Mouse (Mus musculus): ENCODE data around the gene Mycbp2.

The Mycbp2 gene

DNA sequence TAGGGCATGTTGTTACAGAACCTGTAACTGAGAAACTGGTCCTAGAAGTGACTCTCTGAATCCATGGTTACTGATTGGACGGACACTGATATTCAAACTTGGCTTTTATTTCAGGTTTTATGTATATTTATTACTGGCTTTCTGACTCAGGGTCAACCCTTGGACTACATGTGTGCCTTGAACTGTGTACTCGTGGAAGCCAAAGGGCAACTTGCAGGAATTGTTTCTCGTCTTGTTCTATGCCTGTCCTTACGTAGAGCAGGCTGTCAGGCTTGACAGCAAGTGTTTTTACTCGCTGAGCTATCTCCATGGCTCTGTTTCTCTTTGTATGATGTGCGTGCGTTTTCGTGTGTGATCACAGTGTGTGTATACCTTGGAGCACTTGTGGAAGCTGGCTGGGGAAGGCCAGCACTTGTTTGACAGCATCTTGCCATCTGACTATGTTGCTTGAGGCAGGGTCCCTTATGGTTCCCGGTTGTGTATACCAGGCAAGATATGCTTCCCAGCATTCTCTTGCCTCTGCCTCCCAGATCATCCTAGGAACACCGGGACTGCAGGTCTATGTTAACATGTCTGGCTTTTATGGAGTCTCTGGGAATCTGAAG lies 243.8 kb downstream of the Mycbp2 start:
- in situ Hi-C loops (cut with MboI, MseI): no loop called here

DNA sequence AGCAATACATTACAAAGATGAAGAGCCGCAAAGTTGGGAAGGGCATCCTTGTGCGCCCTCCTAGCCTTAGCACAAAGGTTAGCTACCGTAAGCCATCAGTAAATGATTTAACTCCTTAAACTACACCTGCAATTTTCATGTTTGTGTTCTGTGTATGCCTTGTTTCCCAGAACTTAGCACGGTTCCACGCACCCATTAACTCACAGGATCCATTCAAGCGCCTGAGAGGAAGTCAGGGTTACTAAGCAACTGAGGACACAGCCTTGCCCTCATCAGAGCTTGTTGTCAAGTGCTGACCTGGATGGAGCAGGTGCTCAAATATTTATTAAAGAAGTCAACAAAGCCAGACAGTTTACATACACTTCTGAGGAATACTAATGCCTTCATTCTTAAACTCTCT lies 244.4 kb downstream of the Mycbp2 start:
- in situ Hi-C loops (cut with MboI, MseI): no loop called here

DNA sequence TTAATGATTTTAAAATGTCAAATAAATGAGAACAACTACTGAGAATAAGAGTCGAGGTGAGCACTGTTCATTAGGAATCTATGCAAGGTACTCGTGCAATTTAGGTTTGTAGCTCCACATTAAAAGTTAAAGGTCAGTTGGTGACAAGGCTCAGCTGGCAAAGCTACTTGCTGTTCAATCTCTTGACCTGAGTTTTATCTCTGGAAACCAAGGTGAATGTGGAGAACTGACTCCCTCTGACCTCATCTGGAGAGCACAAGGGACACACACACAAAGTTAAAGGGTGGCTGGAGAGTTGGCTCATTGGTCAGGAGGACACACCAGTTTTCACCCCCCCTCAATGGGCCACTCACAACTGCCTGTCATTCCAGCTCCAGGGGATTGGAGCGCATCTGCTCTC lies 245.4 kb downstream of the Mycbp2 start:
- in situ Hi-C loops (cut with MboI, MseI): no loop called here

DNA sequence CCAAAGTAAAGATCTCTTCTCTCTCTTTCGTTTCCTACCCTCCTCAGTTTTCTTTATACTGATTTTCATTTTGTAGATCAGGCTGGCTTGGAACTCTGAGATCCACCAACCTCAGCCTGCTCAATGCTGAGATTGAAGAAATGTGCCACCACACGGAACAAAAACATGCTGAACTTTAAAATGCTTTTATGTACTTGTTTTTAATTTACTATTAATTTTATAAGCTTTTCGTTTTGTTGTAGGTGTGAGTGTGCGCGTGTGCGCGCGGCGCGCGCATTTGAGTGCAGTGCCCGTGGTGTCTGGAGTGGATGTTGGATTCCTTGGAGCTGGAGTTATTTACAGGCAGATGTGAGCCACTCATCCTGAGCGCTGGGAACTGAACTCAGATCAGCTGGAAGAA lies 246.3 kb downstream of the Mycbp2 start:
- in situ Hi-C loops (cut with MboI, MseI): no loop called here

DNA sequence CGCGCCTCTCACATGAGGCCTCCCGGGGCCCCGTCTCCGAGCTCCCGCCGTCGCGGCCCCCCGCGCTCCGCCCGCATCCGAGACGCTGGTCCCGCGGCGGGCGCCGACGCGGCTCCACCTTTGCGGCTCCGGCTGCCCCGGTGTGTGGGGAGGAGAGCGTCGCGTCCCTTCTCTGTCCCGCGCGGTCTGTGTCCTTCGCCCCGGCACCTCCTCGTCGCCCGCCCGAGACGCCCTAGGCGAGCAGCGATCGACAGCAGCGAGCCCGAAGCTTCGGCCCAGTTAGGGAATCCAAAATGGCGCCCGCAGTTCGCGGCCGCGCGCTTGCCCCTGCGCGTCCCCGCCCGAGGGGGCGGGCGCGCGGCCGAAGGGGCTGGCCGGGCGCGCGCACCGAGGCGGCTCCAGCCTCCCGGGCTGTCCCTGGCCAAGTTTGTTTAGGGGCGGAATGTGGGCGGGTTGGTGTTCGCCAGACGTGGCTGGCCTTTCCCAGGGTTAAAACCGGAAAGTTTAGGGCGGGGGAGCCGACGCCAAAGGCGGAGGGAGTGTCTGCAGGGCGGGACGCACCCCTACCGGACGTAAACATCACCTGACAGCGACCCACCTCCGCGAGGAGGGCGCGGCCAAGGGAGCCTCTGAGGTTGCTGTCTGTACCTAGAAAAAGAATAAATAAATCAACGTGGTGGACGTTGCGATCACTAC lies 247.2 kb downstream of the Mycbp2 start, which contains the start of gene Fbxl3:
Gene Fbxl3 (minus strand): TSS at position 329 of the 696 bp plus-strand sequence.
- in situ Hi-C loops (cut with MboI, MseI): loop anchor here (25.0 kb wide), 2 partner anchors 563 to 1437 kb away; partner anchors contain the start of genes Slain1 and Uchl3

DNA sequence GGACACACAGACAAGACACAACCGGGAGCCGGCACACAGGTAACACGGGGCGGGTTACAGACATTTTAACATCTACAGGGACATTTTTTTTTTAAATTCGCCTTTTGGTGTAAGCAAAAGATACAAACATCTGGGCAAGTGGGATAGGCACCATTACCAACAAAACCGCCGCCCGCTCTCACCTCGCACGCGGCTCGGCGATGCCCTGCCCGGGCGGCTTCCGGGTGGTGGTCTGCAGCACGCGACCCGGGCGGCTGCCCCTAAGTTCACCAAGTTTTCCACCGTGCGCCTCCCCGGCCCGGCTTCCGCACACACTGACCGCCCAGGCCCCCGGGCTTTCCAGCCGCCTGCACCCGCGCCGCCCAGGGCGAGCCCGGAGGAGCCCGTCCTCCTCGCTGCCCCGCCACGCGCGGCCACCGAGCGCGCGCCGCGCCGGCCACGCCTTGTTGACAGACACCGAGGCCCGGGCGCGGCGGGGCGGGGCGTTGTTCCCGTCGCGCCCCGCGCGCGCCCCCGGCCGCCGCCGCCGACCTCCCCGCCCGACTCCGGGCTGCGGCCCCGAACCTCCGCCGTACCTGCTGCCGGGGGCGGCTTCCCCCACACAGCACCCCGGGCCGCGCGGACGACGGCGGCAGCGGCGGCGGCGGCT lies 247.9 kb downstream of the Mycbp2 start:
- in situ Hi-C loops (cut with MboI, MseI): loop anchor here (25.0 kb wide), 2 partner anchors 564 to 1436 kb away; partner anchors contain the start of genes Slain1 and Uchl3

DNA sequence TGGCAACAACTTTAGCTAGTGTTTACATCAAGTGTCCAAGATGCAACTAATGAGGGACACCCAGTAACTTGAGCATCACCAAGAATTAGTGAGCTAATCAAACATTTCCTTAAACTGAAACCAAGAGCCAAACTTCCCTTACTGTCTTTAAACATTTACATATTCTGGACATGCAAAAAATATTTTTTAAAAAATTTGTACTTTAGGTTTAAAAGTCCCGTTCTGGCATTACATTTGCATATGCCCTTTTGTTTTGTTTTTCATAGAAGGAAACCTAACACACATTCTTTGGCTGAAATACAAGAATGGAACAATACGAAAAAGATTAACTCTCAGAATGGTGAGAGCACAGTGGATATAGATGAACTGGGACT lies 248.4 kb downstream of the Mycbp2 start:
- in situ Hi-C loops (cut with MboI, MseI): loop anchor here (25.0 kb wide), 2 partner anchors 564 to 1436 kb away; partner anchors contain the start of genes Slain1 and Uchl3

DNA sequence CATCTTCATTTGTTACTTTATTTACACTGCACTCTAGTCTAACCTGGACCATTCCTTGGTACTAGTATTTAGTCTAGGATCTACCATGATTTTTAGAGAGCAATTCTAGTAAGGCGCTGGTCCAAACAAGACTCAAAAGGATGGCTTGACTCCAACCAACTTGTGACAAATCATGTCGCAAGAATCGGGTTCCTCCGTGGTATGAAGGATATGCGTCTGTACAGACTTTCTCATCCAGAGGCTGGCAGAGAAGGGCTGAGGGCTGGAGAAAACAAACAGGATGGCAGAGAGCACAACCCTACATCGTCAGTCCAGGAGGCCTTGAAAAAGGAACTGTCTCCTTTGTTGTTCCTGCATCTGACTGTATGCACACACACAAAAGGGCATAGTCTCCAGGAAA lies 250.0 kb downstream of the Mycbp2 start:
- in situ Hi-C loops (cut with MboI, MseI): loop anchor here (25.0 kb wide), 2 partner anchors 566 to 1434 kb away; partner anchors contain the start of genes Slain1 and Uchl3

DNA sequence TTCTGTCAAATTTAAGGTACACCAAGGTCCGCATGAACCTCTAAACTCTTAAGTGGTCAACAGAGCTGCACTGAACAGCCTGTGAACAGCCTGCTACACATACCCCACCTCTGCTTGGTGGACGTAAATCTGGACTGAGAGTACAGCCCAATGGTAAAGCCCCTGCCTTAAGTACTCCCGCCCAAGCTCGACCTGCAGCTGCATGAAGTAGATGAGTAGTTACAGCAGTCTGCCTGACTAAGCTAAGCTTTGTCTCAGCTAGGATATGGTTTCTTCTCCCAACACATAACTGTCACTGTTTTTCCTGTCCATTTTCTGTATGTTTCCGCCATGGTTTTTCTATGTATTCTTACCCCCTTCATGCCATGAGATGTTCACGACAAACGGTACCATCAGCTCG lies 250.8 kb downstream of the Mycbp2 start:
- in situ Hi-C loops (cut with MboI, MseI): loop anchor here (25.0 kb wide), 2 partner anchors 566 to 1434 kb away; partner anchors contain the start of genes Slain1 and Uchl3

DNA sequence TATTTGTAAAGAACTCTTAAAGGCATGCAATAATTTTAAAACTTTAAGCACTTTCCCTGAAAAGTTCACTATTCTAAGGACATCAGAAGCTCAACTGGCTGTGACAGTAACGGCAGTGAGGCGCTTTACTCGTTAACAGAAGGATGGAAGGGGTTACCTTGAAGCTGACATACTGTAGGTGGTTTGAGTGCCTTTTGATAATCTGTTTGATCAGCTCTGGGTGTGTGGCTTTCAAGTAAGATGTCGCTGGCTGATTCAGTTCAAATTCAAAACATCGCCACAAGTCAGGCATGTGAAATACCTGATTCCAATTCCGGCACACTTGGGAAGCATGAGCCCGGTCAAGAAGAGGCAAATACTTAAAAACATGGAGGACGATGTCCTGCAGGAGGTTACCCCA lies 251.6 kb downstream of the Mycbp2 start:
- in situ Hi-C loops (cut with MboI, MseI): loop anchor here (25.0 kb wide), 2 partner anchors 567 to 1433 kb away; partner anchors contain the start of genes Slain1 and Uchl3

DNA sequence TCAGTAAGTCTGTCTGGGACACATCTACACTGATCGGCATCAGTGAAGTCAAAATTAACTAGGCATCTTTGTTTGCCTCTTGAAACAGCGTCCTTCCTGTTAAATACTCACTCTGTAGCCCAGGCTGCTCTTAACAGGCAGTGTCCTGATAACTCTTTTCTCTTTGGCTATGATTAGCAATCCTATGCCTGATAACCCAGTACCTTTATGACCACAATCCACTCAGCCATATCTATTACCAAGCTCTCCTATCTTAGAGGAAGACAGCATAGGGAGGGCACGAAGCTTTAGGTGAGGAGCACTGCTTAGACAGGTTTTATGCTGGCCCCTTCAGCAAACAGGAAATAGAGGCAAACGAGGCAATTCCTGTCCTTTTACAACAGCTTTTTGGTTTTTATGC lies 252.9 kb downstream of the Mycbp2 start:
- in situ Hi-C loops (cut with MboI, MseI): loop anchor here (25.0 kb wide), 2 partner anchors 569 to 1431 kb away; partner anchors contain the start of genes Slain1 and Uchl3

DNA sequence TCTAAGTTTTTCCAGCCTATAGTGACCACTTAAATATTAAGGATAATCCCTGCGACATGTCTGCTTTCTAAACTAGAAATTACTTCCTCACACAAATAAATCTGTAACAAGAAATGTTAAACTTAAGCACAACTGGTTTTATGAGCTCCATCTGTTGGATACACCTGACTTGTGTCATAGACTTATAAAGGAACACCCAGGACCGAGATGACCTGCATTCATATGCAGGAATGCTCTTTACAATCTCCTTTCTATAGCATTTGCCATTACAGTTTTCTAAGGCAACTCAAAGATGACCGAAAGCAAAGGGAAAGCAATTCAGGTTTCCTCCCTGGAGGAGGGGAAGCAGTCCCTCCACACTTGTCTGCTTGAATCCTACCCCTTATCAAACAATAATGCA lies 253.4 kb downstream of the Mycbp2 start:
- in situ Hi-C loops (cut with MboI, MseI): loop anchor here (25.0 kb wide), 2 partner anchors 569 to 1431 kb away; partner anchors contain the start of genes Slain1 and Uchl3

DNA sequence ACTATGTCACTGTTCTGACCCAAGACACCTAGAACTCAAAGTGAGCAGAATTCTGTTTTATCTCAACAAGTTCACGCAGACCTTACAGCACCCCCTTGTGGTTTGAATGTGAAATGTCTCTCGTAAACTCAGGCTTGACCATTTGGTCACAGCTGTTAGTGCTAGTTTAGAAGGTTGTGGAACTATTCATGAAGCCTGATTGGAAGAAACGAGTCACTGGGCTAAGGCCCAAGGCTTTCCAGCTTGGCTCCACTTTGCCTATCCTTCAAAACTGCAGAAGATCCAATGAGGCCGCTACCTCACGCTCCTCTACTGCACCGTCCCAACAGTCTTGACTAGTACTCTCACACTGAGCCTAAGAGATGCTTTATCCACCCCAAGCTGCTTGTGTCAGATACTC lies 258.0 kb downstream of the Mycbp2 start:
- in situ Hi-C loops (cut with MboI, MseI): loop anchor here (25.0 kb wide), 2 partner anchors 574 to 1426 kb away; partner anchors contain the start of genes Slain1 and Uchl3

DNA sequence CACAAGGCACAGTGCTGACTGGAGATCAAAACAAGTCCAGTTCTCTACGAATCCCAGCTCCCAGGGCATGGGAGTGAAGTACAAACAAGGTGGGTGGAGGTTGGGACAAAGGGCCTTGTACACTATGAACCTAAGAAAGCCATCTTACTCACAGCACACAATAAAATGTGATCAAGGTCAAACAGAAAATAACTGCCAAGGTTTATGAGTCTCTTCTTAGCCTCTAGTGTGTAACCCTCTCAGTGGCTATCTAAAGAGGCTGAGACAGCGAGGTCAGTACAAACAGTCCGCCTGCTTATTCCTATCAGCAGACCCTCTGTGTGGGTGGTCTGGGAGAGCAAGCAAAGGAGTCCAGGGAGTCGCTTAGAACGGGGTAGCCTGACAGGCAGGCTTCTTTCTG lies 258.8 kb downstream of the Mycbp2 start:
- in situ Hi-C loops (cut with MboI, MseI): loop anchor here (25.0 kb wide), 2 partner anchors 574 to 1426 kb away; partner anchors contain the start of genes Slain1 and Uchl3

DNA sequence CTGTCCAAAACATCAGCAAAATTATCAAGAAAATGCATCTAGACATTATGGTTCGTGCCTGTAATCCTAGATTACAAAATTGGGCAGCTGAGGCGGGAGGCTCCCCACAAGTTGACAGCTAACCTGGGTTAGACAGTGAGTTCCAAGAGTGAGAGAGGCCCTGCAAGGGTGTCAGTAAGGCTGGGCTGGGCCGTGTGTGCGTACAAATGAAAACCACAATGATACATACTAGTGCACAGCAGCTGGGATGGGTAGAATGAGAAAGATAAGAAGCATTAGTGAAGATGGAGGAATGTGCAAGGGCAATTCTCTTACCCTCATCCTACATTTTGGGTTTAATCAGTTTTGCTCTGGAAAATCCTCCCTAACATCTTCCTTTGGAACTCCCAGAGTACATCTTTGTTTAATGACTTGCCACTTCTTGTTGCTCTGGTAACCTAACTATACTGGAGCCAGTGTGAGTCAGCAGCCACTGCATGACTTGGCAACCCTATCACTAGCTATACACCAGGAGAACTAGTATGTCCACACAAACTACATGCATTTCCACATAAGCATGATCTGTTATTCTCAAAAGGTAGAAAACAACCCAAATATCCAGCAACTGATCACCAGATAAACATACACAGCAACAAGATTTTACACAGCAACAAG lies 259.8 kb downstream of the Mycbp2 start:
- in situ Hi-C loops (cut with MboI, MseI): loop anchor here (25.0 kb wide), 2 partner anchors 576 to 1424 kb away; partner anchors contain the start of genes Slain1 and Uchl3

DNA sequence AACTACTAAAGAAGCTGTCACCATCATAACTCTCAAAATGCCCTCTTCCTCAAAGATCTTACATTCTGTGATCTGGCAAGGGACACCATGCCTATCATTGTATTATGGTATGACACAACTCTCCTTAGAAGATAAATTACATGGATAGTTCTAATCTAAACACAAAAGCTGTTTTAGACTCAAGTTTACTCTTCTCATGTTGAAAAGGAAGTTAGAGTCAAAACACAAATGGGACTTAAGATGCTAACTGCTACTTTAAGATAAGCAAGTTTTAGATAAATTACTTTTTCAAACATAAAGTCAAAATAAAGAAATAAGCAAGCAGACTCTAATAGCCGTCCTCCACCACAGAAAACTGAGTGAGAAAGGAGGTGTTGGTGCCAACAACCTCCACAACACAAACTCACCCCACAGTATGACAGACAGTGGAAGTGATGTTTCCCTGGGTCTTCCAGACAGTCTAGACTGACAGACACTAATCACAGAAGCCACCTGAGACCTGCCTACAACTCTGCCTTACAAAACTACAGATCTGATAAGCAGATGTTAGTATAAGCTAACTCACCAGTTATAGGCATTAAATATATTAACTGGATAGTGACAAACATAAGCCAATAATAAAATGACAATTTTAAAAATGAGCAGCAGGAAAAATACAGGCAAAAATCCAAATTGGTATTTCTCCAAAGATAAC lies 260.6 kb downstream of the Mycbp2 start:
- in situ Hi-C loops (cut with MboI, MseI): loop anchor here (25.0 kb wide), 2 partner anchors 576 to 1424 kb away; partner anchors contain the start of genes Slain1 and Uchl3

DNA sequence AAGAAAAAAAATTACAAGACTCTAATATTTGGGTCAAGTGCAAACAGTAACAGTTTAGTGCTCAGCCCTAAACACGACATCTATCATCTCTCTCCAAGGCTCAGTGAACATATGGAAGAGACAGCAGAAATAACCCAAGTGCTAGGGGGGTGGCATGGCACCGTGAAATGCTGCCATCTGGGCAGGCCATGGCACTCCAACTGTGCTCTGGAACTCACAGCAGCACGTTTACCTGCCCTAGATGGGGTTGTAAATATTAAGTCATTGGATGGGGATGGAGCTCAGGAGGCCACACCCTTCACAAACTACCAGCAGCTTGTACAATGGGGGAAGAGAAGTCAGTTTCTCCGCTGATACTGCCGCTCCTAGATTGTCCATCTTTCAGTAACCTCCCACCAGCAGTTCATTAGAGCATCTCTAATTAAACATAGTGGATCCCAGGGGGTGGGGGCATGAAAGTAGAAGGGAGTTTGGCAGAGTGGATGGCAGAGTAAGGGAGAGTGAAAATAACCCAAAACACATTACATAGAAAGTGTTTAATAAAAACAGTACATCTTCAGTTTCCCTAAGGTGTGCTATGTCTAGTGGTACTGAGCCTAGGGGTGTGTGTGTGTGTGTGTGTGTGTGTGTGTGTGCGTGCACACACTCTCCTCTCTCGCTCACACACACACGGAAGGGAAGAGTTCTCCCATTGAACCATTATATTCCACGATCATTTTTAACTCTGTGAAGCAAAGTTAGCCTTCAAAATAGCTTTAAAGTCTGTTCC lies 267.2 kb downstream of the Mycbp2 start:
- in situ Hi-C loops (cut with MboI, MseI): loop anchor here (25.0 kb wide), 2 partner anchors 583 to 1417 kb away; partner anchors contain the start of genes Slain1 and Uchl3

DNA sequence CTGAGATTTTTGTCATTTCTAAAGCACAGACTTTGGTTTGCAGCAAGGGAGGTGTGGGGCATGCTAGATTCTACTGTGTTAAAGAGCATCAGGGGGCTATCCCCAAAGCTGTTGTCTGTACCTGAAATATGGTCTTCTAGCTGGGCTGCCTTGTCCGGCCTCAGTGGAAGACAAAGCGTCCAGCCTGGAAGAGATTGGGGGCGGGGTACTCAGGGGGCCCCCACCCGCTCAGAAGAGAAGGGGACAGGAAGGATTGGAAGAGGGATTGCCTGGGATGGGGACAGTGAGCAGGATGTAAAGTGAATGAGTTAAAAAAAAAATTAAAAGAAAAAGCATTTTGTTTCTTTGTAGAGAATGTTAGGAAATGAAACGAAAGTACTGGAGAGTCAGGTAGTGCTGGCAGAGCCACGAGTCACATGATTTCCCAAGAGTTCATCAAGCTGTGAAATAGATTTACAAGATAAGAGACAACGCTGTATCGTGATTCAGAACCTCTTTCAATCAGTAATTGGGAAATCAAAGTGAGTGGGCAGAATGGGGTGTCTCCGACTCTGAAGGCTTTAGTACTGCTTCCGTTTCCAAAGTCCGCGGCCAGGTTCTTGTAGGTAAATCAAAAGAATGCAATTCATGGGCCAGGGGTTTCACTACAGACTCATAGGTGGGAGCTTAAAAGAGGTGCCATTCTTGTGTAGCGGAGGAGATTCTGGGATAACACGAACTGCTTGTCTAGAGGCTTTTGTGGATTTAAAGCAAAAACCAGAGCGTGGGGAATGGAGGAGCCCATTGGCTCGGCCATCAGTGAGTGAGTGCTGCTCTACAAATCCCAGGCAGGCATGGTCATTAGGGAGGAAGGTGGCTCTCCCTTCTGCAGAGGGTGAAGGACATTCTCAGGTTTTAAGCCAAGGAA lies 268.4 kb downstream of the Mycbp2 start:
- in situ Hi-C loops (cut with MboI, MseI): loop anchor here (25.0 kb wide), 2 partner anchors 584 to 1416 kb away; partner anchors contain the start of genes Slain1 and Uchl3
